Mouse (Mus musculus): Measurements from ENCODE around the gene Rbx1. TPM values are rescaled to one million over a fixed set of nuclear protein-coding genes. Genes with fewer than 3 reads are reported as not detected.
"Not testable (repeated sequence)": the region's sequence is repeated elsewhere in the genome, so short reads cannot be mapped to it uniquely, and the experiment has no call there.

The Rbx1 gene
- polyA plus RNA-seq (2012; rRNA removed) = 76.3 and 118 TPM in 2 replicates

- TF ChIP-seq CTCF (conservative IDR thresholded peaks at IDR 0.05; ENCODE audit: insufficient read depth, insufficient read length, low read depth, low read length) = no peak
- TF ChIP-seq POLR2A (IDR thresholded peaks at IDR 0.05; ENCODE audit: low read depth, low read length) = no peak
- no peaks in the 10 kb centered on the region for H3K27me3 ChIP-seq (replicated peaks; ENCODE audit: control insufficient read depth, insufficient read depth, low read length)
- peak; percentile 99 for DNase-seq
- peak within 1 kb of the TSS; percentile 96 for H3K27ac ChIP-seq (ENCODE audit: insufficient read depth, low read depth, low read length)
- under 1% methylated on average over 62 of the region's 62 CpGs for WGBS
- peaks cover 3% of the 10 kb centered on the region; the same call in 1 of the 2 replicates for H3K4me1 ChIP-seq (ENCODE audit: control insufficient read depth, insufficient read depth, low read length)
- H3K36me3 ChIP-seq (ENCODE audit: control insufficient read depth, insufficient read depth, low read length) = peaks cover 1% of the 10 kb centered on the region; the same call in 1 of the 2 replicates
- H3K4me3 ChIP-seq (ENCODE audit: insufficient read depth, low read depth, low read length) = peak within 1 kb of the TSS; percentile 93
Observed at GRCm38 (mm10) chr15:81465901-81466737, at the start of gene Rbx1. Gene Rbx1, plus strand, starts transcription at chr15:81466296.

- H3K4me3 ChIP-seq (ENCODE audit: insufficient read depth, low read depth, low read length) = not testable (repeated sequence)
Observed at GRCm38 (mm10) chr15:81416763-81417310, 49.3 kb upstream of the Rbx1 start.

GRCm38 (mm10) chr15:81418065-81418464 lies 48.0 kb upstream of the Rbx1 start:
- H3K4me3 ChIP-seq (ENCODE audit: insufficient read depth, low read depth, low read length) = no peak overlapping the region
- H3K4me1 ChIP-seq (ENCODE audit: control insufficient read depth, insufficient read depth, low read length) = peaks cover 13% of the 10 kb centered on the region
- 77% methylated on average over 4 of the region's 4 CpGs for WGBS
- no peak for TF ChIP-seq CTCF (conservative IDR thresholded peaks at IDR 0.05; ENCODE audit: insufficient read depth, insufficient read length, low read depth, low read length)
- TF ChIP-seq POLR2A (IDR thresholded peaks at IDR 0.05; ENCODE audit: low read depth, low read length) = no peak
- no peak overlapping the region for H3K27ac ChIP-seq (ENCODE audit: insufficient read depth, low read depth, low read length)
- H3K36me3 ChIP-seq (ENCODE audit: control insufficient read depth, insufficient read depth, low read length) = no peaks in the 10 kb centered on the region
- no peak for DNase-seq
- H3K27me3 ChIP-seq (replicated peaks; ENCODE audit: control insufficient read depth, insufficient read depth, low read length) = no peaks in the 10 kb centered on the region

More at GRCm38 (mm10) chr15:81416763-81417310, 49.3 kb upstream of the Rbx1 start:
- H3K27ac ChIP-seq (ENCODE audit: insufficient read depth, low read depth, low read length); H3K36me3 ChIP-seq (ENCODE audit: control insufficient read depth, insufficient read depth, low read length); H3K27me3 ChIP-seq (replicated peaks; ENCODE audit: control insufficient read depth, insufficient read depth, low read length); H3K4me1 ChIP-seq (ENCODE audit: control insufficient read depth, insufficient read depth, low read length): not testable (repeated sequence)
- 8% methylated on average over 22 of the region's 22 CpGs for WGBS
- peak; percentile 86 for DNase-seq

- H3K4me3 ChIP-seq (ENCODE audit: insufficient read depth, low read depth, low read length) = no peak overlapping the region
- H3K27ac ChIP-seq (ENCODE audit: insufficient read depth, low read depth, low read length) = peak overlapping the region; percentile 96; the same call in 1 of the 2 replicates
- no peaks in the 10 kb centered on the region for H3K36me3 ChIP-seq (ENCODE audit: control insufficient read depth, insufficient read depth, low read length)
- 19% methylated on average over 1 of the region's 1 CpGs for WGBS
- TF ChIP-seq POLR2A (IDR thresholded peaks at IDR 0.05; ENCODE audit: low read depth, low read length) (no peak), CTCF (conservative IDR thresholded peaks at IDR 0.05; ENCODE audit: insufficient read depth, insufficient read length, low read depth, low read length) (no peak)
- H3K27me3 ChIP-seq (replicated peaks; ENCODE audit: control insufficient read depth, insufficient read depth, low read length) = no peaks in the 10 kb centered on the region
- peaks cover 13% of the 10 kb centered on the region for H3K4me1 ChIP-seq (ENCODE audit: control insufficient read depth, insufficient read depth, low read length)
- DNase-seq = peak; percentile 82
Observed at GRCm38 (mm10) chr15:81421454-81421853, 44.6 kb upstream of the Rbx1 start.

GRCm38 (mm10) chr15:81422156-81422681 lies 43.9 kb upstream of the Rbx1 start:
- peak; percentile 74 for DNase-seq
- H3K36me3 ChIP-seq (ENCODE audit: control insufficient read depth, insufficient read depth, low read length) = no peaks in the 10 kb centered on the region
- no peak for TF ChIP-seq CTCF (conservative IDR thresholded peaks at IDR 0.05; ENCODE audit: insufficient read depth, insufficient read length, low read depth, low read length)
- no peak for TF ChIP-seq POLR2A (IDR thresholded peaks at IDR 0.05; ENCODE audit: low read depth, low read length)
- 24% methylated on average over 7 of the region's 7 CpGs for WGBS
- H3K27ac ChIP-seq (ENCODE audit: insufficient read depth, low read depth, low read length) = peak overlapping the region; percentile 96
- H3K27me3 ChIP-seq (replicated peaks; ENCODE audit: control insufficient read depth, insufficient read depth, low read length) = no peaks in the 10 kb centered on the region
- peaks cover 13% of the 10 kb centered on the region for H3K4me1 ChIP-seq (ENCODE audit: control insufficient read depth, insufficient read depth, low read length)
- H3K4me3 ChIP-seq (ENCODE audit: insufficient read depth, low read depth, low read length) = no peak overlapping the region

- no peak overlapping the region for H3K27ac ChIP-seq (ENCODE audit: insufficient read depth, low read depth, low read length)
- H3K4me3 ChIP-seq (ENCODE audit: insufficient read depth, low read depth, low read length) = no peak overlapping the region
- DNase-seq = no peak
- no peaks in the 10 kb centered on the region for H3K27me3 ChIP-seq (replicated peaks; ENCODE audit: control insufficient read depth, insufficient read depth, low read length)
- H3K4me1 ChIP-seq (ENCODE audit: control insufficient read depth, insufficient read depth, low read length) = peaks cover 13% of the 10 kb centered on the region
- WGBS = 84% methylated on average over 3 of the region's 3 CpGs
- TF ChIP-seq CTCF (conservative IDR thresholded peaks at IDR 0.05; ENCODE audit: insufficient read depth, insufficient read length, low read depth, low read length) (no peak), POLR2A (IDR thresholded peaks at IDR 0.05; ENCODE audit: low read depth, low read length) (no peak)
- H3K36me3 ChIP-seq (ENCODE audit: control insufficient read depth, insufficient read depth, low read length) = peaks cover 2% of the 10 kb centered on the region; the same call in 1 of the 2 replicates
Observed at GRCm38 (mm10) chr15:81425311-81425710, 40.8 kb upstream of the Rbx1 start.

- Histone ChIP-seq H3K27ac (ENCODE audit: insufficient read depth, low read depth, low read length) (no peak overlapping the region), H3K27me3 (replicated peaks; ENCODE audit: control insufficient read depth, insufficient read depth, low read length) (no peaks in the 10 kb centered on the region), H3K36me3 (ENCODE audit: control insufficient read depth, insufficient read depth, low read length) (peaks cover 4% of the 10 kb centered on the region), H3K4me1 (ENCODE audit: control insufficient read depth, insufficient read depth, low read length) (0 out of 2 replicates have a peak, but pooled peaks cover 2% of the 10 kb centered on the region), H3K4me3 (ENCODE audit: insufficient read depth, low read depth, low read length) (no peak overlapping the region)
- 70% methylated on average over 2 of the region's 2 CpGs for WGBS
- DNase-seq = no peak
- TF ChIP-seq POLR2A (IDR thresholded peaks at IDR 0.05; ENCODE audit: low read depth, low read length) (no peak), CTCF (conservative IDR thresholded peaks at IDR 0.05; ENCODE audit: insufficient read depth, insufficient read length, low read depth, low read length) (no peak)
Observed at GRCm38 (mm10) chr15:81427947-81428346, 38.1 kb upstream of the Rbx1 start.
